Mouse (Mus musculus) heart, postnatal 0 days (tissue): ENCODE measurements at regions not wholly inside any gene's neighbourhood (a gene's known extent, or its start where the extent isn't known, plus 50 kb on each side); places are given as distances from the start of the nearest gene placed in this dataset.

Experiments used
- ATAC-seq: fragments of 200-750 bp; cut with Nextera tagmentation; 2 replicates; pipeline ENCODE4 v1.8.0; 2017; ENCODE audit warnings: low read depth, moderate number of reproducible peaks, moderate library complexity; ENCODE audit not compliant: insufficient read depth
- DNase-seq: peaks from one replicate; pipeline ENCODE4 v3.0.0-alpha.2; 2016; ENCODE audit warnings: low spot score
- H3K27ac ChIP-seq: fragments of 300-500 bp; sonication (generic); 2 replicates; pipeline ENCODE4 v1.5.1; 2014; ENCODE audit warnings: low read depth, mild to moderate bottlenecking
- H3K27me3 ChIP-seq: fragments of 300-500 bp; sonication (generic); 2 replicates; pipeline ENCODE4 v1.6.1; 2014; ENCODE audit warnings: low read length, mixed read lengths; ENCODE audit not compliant: control insufficient read depth, insufficient read depth
- H3K36me3 ChIP-seq: fragments of 300-500 bp; sonication (generic); replicated peaks from 2 replicates; pipeline ENCODE4 v1.6.1; 2014; ENCODE audit warnings: low read length, mixed read lengths; ENCODE audit not compliant: control insufficient read depth, insufficient read depth
- H3K4me1 ChIP-seq: fragments of 300-500 bp; sonication (generic); 2 replicates; pipeline ENCODE4 v1.6.1; 2014; ENCODE audit warnings: antibody characterized with exemption; ENCODE audit not compliant: control insufficient read depth, insufficient read depth
- H3K4me2 ChIP-seq: fragments of 300-500 bp; sonication (generic); 2 replicates; pipeline ENCODE4 v1.6.1; 2014; ENCODE audit warnings: low read depth, mild to moderate bottlenecking, low read length, moderate library complexity
- H3K4me3 ChIP-seq: fragments of 300-500 bp; sonication (generic); 2 replicates; pipeline ENCODE4 v1.5.1; 2014; ENCODE audit warnings: low read depth, low read length
- H3K9ac ChIP-seq: fragments of 300-500 bp; sonication (generic); replicated peaks from 2 replicates; pipeline ENCODE4 v1.6.1; 2014; ENCODE audit warnings: low read depth, low read length, mixed read lengths
- H3K9me3 ChIP-seq: fragments of 300-500 bp; sonication (generic); replicated peaks from 2 replicates; pipeline ENCODE4 v1.6.1; 2016; ENCODE audit warnings: low read length; ENCODE audit not compliant: control insufficient read depth
- CTCF ChIP-seq: IDR thresholded peaks from 2 replicates; pipeline ENCODE4 v1.5.1; 2016; ENCODE audit warnings: antibody characterized with exemption, control low read depth, low read depth
- EP300 ChIP-seq: IDR thresholded peaks from 2 replicates; pipeline ENCODE4 v1.6.1; 2016; ENCODE audit warnings: antibody characterized with exemption, low read depth
- WGBS: fragments of 180-500 bp; shearing (Covaris S2); extraction: QIAGEN DNeasy Blood & Tissue Kit; methylation state at CpG from one replicate; pipeline ENCODE4 v1.1.7; 2014; 5-methylcytosine and 5-hydroxymethylcytosine counted together

DNA sequence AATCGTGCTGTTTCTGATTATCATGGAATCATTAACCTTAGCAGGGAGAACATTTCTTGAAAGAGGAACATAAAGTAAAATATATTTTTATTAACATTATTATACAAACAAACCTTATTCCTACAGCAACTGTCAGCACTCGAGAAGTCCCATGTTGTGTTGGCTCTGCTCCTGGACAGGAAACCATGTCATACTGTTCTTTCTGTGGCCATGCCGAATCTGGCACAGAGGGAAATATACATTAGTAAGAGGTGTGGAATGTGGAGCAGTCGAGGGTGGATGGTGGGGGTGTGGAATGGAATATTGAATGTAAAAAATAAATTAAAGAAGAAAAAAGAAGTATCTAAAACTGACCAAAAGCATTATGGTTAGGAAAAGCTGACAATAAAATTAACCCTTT lies 342.1 kb upstream of the Pmfbp1 start:
- no peak overlapping the region for H3K27ac ChIP-seq
- no peaks in the 10 kb centered on the region for H3K36me3 ChIP-seq
- no peak overlapping the region for H3K4me3 ChIP-seq
- no peak for DNase-seq
- no peak for TF ChIP-seq EP300
- TF ChIP-seq CTCF = no peak
- H3K27me3 ChIP-seq = no peaks in the 10 kb centered on the region
- H3K4me1 ChIP-seq = no peaks in the 10 kb centered on the region
- H3K9ac ChIP-seq = no peak overlapping the region
- H3K9me3 ChIP-seq = peaks cover 8% of the 10 kb centered on the region
- WGBS = 39% methylated on average over 4 of the region's 4 CpGs
- no peak overlapping the region for H3K4me2 ChIP-seq
- ATAC-seq = no peak

DNA sequence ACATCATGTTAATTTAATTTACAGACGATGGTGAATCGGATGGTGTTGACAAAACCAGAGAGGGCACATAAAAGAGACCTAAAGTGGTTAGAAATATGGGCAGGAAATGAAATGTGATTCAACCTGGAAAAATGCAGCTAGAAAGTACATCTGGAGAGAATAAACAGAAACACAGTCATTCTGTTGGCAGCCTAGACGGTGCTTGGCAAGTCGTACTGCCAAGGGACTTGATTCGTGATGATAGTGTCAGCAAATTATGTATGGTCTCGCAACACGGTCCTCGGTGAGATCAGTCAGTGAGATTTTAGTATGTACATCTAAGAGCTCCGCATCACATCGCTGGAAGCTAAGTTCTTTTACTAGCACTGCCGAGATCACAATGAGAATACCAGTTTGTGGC lies 338.3 kb upstream of the Pmfbp1 start:
- TF ChIP-seq CTCF (no peak), EP300 (no peak)
- peak; percentile 25 for DNase-seq
- Histone ChIP-seq H3K36me3 (no peaks in the 10 kb centered on the region), H3K4me2 (peak overlapping the region; percentile 12; the same call in 1 of the 2 replicates), H3K4me1 (no peaks in the 10 kb centered on the region), H3K27me3 (no peaks in the 10 kb centered on the region), H3K9me3 (peaks cover 8% of the 10 kb centered on the region), H3K9ac (no peak overlapping the region), H3K4me3 (no peak overlapping the region), H3K27ac (peak overlapping the region; percentile 20; the same call in 1 of the 2 replicates)
- 56% methylated on average over 11 of the region's 11 CpGs for WGBS
- ATAC-seq = no peak

DNA sequence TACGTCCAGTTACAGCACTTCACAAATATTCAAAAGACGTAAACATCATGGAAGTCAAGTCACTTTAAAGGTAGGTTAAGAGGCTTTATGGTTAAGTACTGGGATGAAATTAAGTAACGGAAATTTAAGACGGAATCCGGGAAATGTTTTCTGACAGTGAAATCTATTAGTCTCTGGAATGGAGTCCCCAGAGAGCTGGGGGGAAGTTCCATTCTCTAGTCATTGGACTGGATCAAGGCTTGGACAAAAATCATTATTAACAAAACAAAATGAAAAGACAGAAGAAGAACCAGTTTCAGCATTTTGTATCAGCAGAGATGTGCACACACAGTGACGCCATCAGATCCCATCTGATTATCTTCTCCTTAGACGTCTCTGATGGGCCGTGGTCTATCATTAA lies 337.8 kb upstream of the Pmfbp1 start:
- Histone ChIP-seq H3K4me3 (no peak overlapping the region), H3K9me3 (peaks cover 6% of the 10 kb centered on the region), H3K4me2 (0 out of 2 replicates have a peak overlapping the region, but pooled peaks have one; percentile 12), H3K36me3 (no peaks in the 10 kb centered on the region), H3K27me3 (no peaks in the 10 kb centered on the region), H3K9ac (no peak overlapping the region), H3K27ac (peak overlapping the region; percentile 20; the same call in 1 of the 2 replicates), H3K4me1 (no peaks in the 10 kb centered on the region)
- TF ChIP-seq CTCF = no peak
- no peak for TF ChIP-seq EP300
- WGBS = 69% methylated on average over 8 of the region's 8 CpGs
- DNase-seq (no peak), ATAC-seq (no peak)

DNA sequence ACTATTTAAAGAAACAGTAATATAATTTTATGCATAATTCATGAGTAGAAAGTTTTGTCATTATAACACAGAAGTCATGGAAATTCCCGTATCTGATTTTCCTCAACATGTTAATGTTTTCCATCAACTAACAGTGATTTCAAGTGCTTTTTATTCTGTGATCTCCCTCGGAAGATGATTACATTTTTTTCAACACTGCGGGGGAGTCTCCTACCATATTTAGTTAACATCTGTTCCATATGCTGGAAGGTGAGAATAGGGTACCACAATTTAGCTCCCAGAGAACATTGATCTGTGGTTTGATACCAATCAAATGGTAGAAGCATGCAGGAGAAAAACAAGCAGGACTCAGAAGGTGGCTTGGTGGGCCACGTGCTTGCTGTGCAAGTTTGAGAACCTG lies 321.1 kb upstream of the Pmfbp1 start:
- Histone ChIP-seq H3K9me3 (no peaks in the 10 kb centered on the region), H3K4me1 (no peaks in the 10 kb centered on the region), H3K9ac (no peak overlapping the region), H3K4me3 (no peak overlapping the region), H3K4me2 (no peak overlapping the region), H3K36me3 (no peaks in the 10 kb centered on the region), H3K27ac (no peak overlapping the region), H3K27me3 (no peaks in the 10 kb centered on the region)
- no peak for TF ChIP-seq EP300
- TF ChIP-seq CTCF = no peak
- DNase-seq (no peak), ATAC-seq (no peak)
- WGBS = 72% methylated on average over 4 of the region's 4 CpGs

DNA sequence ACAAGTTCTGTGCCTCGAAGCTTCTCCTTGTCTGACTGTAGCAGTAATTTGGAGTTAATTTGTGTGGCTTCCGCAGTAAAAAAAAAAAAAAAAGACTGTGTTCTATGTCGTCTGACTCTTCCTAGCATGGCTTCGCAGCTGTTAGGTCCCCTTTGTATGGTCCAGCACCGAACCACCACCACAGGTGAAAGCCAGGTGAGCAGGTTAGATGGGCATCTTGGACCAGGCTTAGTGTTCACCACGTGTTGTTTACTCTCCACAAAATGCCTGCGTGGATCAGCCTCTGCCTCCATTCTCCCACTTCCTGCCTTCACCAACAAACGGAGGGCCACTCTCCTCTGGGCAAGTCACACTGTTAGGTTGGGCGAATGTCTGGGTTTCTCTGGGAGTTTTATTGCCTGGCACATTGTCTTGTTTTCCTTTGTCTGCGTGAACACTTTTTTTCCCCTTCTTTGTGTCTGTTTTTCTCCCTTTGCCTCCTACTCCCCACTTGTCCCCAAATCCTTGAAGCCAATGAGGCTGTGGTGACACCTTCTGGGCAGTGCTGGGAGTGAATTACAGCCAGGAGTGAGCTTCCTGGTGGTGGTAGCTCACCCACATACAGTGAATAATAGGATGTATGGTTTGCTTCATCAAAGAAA lies 308.1 kb upstream of the Pmfbp1 start:
- peak; percentile 63; the same call in 1 of the 2 replicates for ATAC-seq
- 32% methylated on average over 10 of the region's 10 CpGs for whole genome bisulfite sequencing
- Histone ChIP-seq H3K9me3 (no peaks in the 10 kb centered on the region), H3K9ac (peak overlapping the region; percentile 8; the same call in 1 of the 2 replicates), H3K4me2 (peak overlapping the region; percentile 58), H3K4me1 (no peaks in the 10 kb centered on the region), H3K4me3 (peak overlapping the region; percentile 32), H3K36me3 (no peaks in the 10 kb centered on the region), H3K27ac (no peak overlapping the region), H3K27me3 (no peaks in the 10 kb centered on the region)
- TF ChIP-seq EP300 (no peak), CTCF (peak; percentile 98)
- DNase-seq = peak; percentile 68

DNA sequence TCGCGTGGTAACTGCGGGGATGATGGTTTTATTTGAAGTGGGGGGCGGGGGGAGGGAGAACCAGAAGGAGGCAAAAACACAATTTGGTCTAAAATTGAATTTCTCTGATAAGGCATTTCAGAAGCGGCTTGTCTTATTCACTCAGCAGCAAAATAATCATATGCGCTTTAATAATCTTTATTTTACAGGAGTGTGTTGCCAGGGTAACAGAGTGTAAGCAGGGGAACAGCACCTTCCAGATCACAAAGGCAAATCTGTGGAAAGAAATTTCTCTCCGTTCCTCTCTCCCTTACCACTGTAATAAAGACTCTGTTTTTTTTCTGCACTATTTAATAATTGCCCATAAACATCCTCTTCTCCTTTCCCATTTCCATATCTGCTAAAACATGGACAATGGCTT lies 306.2 kb upstream of the Pmfbp1 start:
- Histone ChIP-seq H3K36me3 (no peaks in the 10 kb centered on the region), H3K9me3 (no peaks in the 10 kb centered on the region), H3K4me3 (no peak overlapping the region), H3K27ac (no peak overlapping the region), H3K4me1 (no peaks in the 10 kb centered on the region), H3K4me2 (no peak overlapping the region), H3K27me3 (no peaks in the 10 kb centered on the region), H3K9ac (no peak overlapping the region)
- no peak for TF ChIP-seq EP300
- TF ChIP-seq CTCF = no peak
- no peak for DNase-seq
- no peak for ATAC-seq
- WGBS = 75% methylated on average over 7 of the region's 7 CpGs
